Mouse (Mus musculus): ENCODE data around the gene Ing4. TPM values are rescaled to one million over a fixed set of nuclear protein-coding genes. Genes with fewer than 3 reads are reported as not detected.

Ing4 gene
- 128 and 134 TPM in 2 replicates for polyA plus RNA-seq (2014; fragmentation: Nextera tagmentation; extraction: Ambion mirVana)

DNA sequence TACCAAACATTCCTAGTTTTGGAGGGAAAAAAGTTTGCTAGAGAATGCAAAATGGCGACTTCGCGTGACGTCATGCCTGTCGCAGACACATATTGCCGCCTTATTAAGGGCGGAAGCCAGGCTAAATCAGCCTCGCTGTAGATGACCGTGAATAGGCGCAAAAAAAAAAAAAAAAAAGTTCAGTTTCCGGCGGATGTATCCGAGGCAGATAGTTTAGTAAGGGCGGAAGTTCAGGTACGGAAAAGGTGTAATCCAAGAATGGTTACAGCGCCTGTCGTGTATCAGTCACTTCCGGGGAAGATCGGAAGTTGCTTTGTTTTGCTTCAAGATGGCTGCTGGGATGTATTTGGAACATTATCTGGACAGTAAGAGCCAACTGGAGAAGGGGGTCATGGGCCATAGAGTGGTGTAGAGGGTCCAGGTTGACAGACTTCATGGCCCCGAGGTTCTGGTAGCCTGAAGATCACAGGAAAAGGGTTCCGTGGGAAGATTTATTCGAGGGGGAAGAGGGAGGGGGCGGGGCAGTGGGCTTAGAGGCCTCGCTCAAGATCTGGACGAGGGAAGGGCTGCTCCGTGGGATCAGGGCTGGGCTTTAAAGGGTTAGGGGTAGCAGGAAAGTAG lies at the start of gene Ing4:
TSS of gene Ing4 (plus strand) at position 228 of the 621 bp plus-strand sequence.
- Histone ChIP-seq H3K27me3 (ENCODE audit: control insufficient read depth, insufficient read depth, low read length) (no peaks in the 10 kb centered on the region), H3K9ac (ENCODE audit: low read length) (peak within 1 kb of the TSS; percentile 74), H3K4me2 (ENCODE audit: low read depth, severe bottlenecking) (peak within 1 kb of the TSS; percentile 83), H3K4me3 (ENCODE audit: low read depth, low read length) (peak within 1 kb of the TSS; percentile 61), H3K36me3 (ENCODE audit: control insufficient read depth, insufficient read depth, low read length) (peaks cover 10% of the 10 kb centered on the region), H3K4me1 (ENCODE audit: control insufficient read depth, insufficient read depth, low read length) (no peaks in the 10 kb centered on the region), H3K27ac (replicated peaks; ENCODE audit: low read depth, low read length) (peak within 1 kb of the TSS; percentile 65), H3K9me3 (ENCODE audit: control insufficient read depth, low read length) (no peaks in the 10 kb centered on the region)
- ATAC-seq (ENCODE audit: insufficient number of reproducible peaks, low FRiP score, low TSS enrichment, low read depth) (peak; percentile 95), DNase-seq (ENCODE audit: low spot score) (peak; percentile 92)
- under 1% methylated on average over 26 of the region's 26 CpGs for WGBS

DNA sequence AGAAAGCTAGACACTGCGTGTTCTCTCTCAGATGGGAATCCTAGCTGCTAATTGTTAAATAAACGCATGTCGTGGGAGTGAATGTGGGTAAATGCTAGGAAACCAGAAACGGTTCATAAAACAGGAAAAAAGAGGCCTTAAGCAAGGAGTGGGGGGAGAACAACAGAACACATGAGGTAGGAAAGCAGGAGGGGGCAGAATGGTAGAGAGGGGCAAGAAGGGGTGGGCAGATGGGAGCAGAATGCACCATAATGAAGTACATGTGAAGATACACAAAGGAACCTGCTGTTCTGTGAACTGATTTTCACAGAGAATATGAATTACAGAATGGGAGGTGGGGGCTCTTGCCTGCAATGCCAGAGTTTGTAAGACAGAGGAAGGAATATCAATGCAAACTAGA lies 47.3 kb upstream of the Ing4 start:
- Histone ChIP-seq H3K9me3 (ENCODE audit: control insufficient read depth, low read length) (no peaks in the 10 kb centered on the region), H3K27me3 (ENCODE audit: control insufficient read depth, insufficient read depth, low read length) (peaks cover 36% of the 10 kb centered on the region), H3K9ac (ENCODE audit: low read length) (no peak overlapping the region), H3K4me1 (ENCODE audit: control insufficient read depth, insufficient read depth, low read length) (0 out of 2 replicates have a peak, but pooled peaks cover 1% of the 10 kb centered on the region), H3K27ac (replicated peaks; ENCODE audit: low read depth, low read length) (no peak overlapping the region), H3K4me3 (ENCODE audit: low read depth, low read length) (no peak overlapping the region), H3K4me2 (ENCODE audit: low read depth, severe bottlenecking) (no peak overlapping the region), H3K36me3 (ENCODE audit: control insufficient read depth, insufficient read depth, low read length) (no peaks in the 10 kb centered on the region)
- no peak for DNase-seq (ENCODE audit: low spot score)
- ATAC-seq (ENCODE audit: insufficient number of reproducible peaks, low FRiP score, low TSS enrichment, low read depth): no peak
- WGBS: 86% methylated on average over 4 of the region's 4 CpGs

- H3K36me3 ChIP-seq (ENCODE audit: control insufficient read depth, insufficient read depth, low read length): no peaks in the 10 kb centered on the region
- H3K9ac ChIP-seq (ENCODE audit: low read length): no peak overlapping the region
- H3K4me2 ChIP-seq (ENCODE audit: low read depth, severe bottlenecking): no peak overlapping the region
- no peak for DNase-seq (ENCODE audit: low spot score)
- peaks cover 47% of the 10 kb centered on the region for H3K27me3 ChIP-seq (ENCODE audit: control insufficient read depth, insufficient read depth, low read length)
- H3K4me1 ChIP-seq (ENCODE audit: control insufficient read depth, insufficient read depth, low read length): 0 out of 2 replicates have a peak, but pooled peaks cover 3% of the 10 kb centered on the region
- no peak for ATAC-seq (ENCODE audit: insufficient number of reproducible peaks, low FRiP score, low TSS enrichment, low read depth)
- WGBS: 86% methylated on average over 9 of the region's 9 CpGs
- H3K9me3 ChIP-seq (ENCODE audit: control insufficient read depth, low read length): no peaks in the 10 kb centered on the region
- H3K27ac ChIP-seq (replicated peaks; ENCODE audit: low read depth, low read length): no peak overlapping the region
- no peak overlapping the region for H3K4me3 ChIP-seq (ENCODE audit: low read depth, low read length)
Observed at GRCm38 (mm10) chr6:124993365-124993764, 46.2 kb upstream of the Ing4 start.

DNA sequence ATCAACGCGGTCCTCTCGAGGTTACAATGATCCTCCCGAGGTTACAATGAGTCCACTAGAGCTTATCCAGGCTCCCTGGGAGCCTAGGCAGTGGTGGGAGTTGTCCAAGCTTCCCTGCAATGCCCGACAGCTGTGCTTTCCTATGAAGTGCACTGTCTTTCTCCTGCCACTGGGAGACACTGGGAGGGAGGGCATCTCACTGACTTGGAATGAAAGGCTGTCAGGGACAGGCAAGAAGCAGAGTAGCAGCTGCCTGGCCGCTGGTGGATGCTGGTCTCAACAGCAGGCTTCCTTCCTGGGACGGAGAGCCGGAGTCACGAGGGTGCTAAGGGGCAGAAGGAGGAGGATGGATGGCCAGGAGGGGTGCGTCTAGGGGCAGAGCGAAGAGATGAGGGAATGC lies 45.7 kb upstream of the Ing4 start:
- H3K4me2 ChIP-seq (ENCODE audit: low read depth, severe bottlenecking): no peak overlapping the region
- no peak overlapping the region for H3K9ac ChIP-seq (ENCODE audit: low read length)
- no peaks in the 10 kb centered on the region for H3K36me3 ChIP-seq (ENCODE audit: control insufficient read depth, insufficient read depth, low read length)
- WGBS: 14% methylated on average over 11 of the region's 11 CpGs
- 0 out of 2 replicates have a peak, but pooled peaks cover 3% of the 10 kb centered on the region for H3K4me1 ChIP-seq (ENCODE audit: control insufficient read depth, insufficient read depth, low read length)
- peaks cover 52% of the 10 kb centered on the region for H3K27me3 ChIP-seq (ENCODE audit: control insufficient read depth, insufficient read depth, low read length)
- no peak overlapping the region for H3K4me3 ChIP-seq (ENCODE audit: low read depth, low read length)
- H3K27ac ChIP-seq (replicated peaks; ENCODE audit: low read depth, low read length): no peak overlapping the region
- ATAC-seq (ENCODE audit: insufficient number of reproducible peaks, low FRiP score, low TSS enrichment, low read depth) (no peak), DNase-seq (ENCODE audit: low spot score) (peak; percentile 26)
- H3K9me3 ChIP-seq (ENCODE audit: control insufficient read depth, low read length): no peaks in the 10 kb centered on the region

GRCm38 (mm10) chr6:124995246-124995645 lies 44.3 kb upstream of the Ing4 start:
- DNase-seq (ENCODE audit: low spot score): no peak
- no peaks in the 10 kb centered on the region for H3K9me3 ChIP-seq (ENCODE audit: control insufficient read depth, low read length)

GRCm38 (mm10) chr6:124995831-124996403 lies 43.6 kb upstream of the Ing4 start:
- H3K27me3 ChIP-seq (ENCODE audit: control insufficient read depth, insufficient read depth, low read length): peaks cover 71% of the 10 kb centered on the region
- no peak overlapping the region for H3K27ac ChIP-seq (replicated peaks; ENCODE audit: low read depth, low read length)
- H3K9me3 ChIP-seq (ENCODE audit: control insufficient read depth, low read length): no peaks in the 10 kb centered on the region
- DNase-seq (ENCODE audit: low spot score) (no peak), ATAC-seq (ENCODE audit: insufficient number of reproducible peaks, low FRiP score, low TSS enrichment, low read depth) (no peak)
- 44% methylated on average over 8 of the region's 8 CpGs for WGBS
- no peaks in the 10 kb centered on the region for H3K36me3 ChIP-seq (ENCODE audit: control insufficient read depth, insufficient read depth, low read length)
- 0 out of 2 replicates have a peak, but pooled peaks cover 3% of the 10 kb centered on the region for H3K4me1 ChIP-seq (ENCODE audit: control insufficient read depth, insufficient read depth, low read length)
- no peak overlapping the region for H3K4me3 ChIP-seq (ENCODE audit: low read depth, low read length)
- H3K9ac ChIP-seq (ENCODE audit: low read length): no peak overlapping the region
- peak overlapping the region; percentile 95; the same call in 1 of the 2 replicates for H3K4me2 ChIP-seq (ENCODE audit: low read depth, severe bottlenecking)

More at GRCm38 (mm10) chr6:124995246-124995645, 44.3 kb upstream of the Ing4 start:
- H3K9ac ChIP-seq (ENCODE audit: low read length): no peak overlapping the region
- no peak overlapping the region for H3K27ac ChIP-seq (replicated peaks; ENCODE audit: low read depth, low read length)
- no peak overlapping the region for H3K4me3 ChIP-seq (ENCODE audit: low read depth, low read length)
- 0 out of 2 replicates have a peak, but pooled peaks cover 3% of the 10 kb centered on the region for H3K4me1 ChIP-seq (ENCODE audit: control insufficient read depth, insufficient read depth, low read length)
- no peak for ATAC-seq (ENCODE audit: insufficient number of reproducible peaks, low FRiP score, low TSS enrichment, low read depth)
- H3K27me3 ChIP-seq (ENCODE audit: control insufficient read depth, insufficient read depth, low read length): peaks cover 66% of the 10 kb centered on the region
- 80% methylated on average over 7 of the region's 7 CpGs for WGBS
- no peak overlapping the region for H3K4me2 ChIP-seq (ENCODE audit: low read depth, severe bottlenecking)
- H3K36me3 ChIP-seq (ENCODE audit: control insufficient read depth, insufficient read depth, low read length): no peaks in the 10 kb centered on the region

DNA sequence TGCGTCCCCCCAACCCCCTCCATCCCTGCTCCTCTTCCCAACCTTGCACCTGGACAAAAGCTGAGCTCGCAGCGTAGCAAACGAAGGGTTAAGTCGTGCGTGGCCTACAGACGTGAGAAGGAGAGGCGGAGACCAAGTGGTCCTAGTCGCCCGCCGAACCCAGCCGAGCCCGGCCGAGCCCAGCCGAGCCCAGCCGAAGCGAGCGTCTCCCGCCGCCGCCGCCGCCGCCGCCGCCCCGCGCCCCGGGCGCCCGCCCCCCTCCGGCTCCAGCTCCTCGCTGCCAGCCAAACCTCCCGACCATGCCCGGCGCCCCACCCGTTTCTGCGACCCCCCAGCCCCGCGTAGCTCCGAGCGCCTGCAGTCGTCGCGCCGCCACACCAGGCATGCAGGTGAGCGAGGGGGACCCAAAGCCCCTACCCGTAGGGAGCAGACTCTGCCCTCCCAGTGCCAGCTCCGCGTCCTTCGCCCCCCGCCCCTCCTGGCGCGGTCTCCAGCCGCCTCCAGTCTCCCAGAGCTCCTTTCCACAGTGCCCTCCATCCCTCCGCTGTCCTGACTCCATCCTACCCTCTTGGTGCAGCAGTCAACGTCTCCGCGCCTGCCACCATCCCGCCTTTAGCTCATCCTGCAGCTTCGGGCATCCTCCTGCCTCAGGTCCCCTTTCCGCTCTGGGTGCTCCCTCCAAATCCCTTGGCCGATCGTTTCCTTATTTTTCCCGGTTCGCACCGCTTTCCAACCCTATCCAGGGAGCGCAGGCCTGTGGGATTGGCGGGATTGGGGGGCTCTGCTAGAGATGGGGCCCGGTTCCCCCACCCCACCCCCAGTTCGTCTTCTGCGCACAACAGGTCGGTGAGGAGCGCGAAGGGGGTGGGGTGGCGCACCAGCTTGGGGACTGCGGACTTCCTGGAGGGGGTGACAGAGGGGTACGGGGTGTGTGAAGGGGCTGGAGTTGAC lies 42.7 kb upstream of the Ing4 start, which contains the start of gene Pianp:
TSS of gene Pianp (plus strand) at position 144 of the 951 bp plus-strand sequence.
- no peak within 1 kb of the TSS for H3K27ac ChIP-seq (replicated peaks; ENCODE audit: low read depth, low read length)
- ATAC-seq (ENCODE audit: insufficient number of reproducible peaks, low FRiP score, low TSS enrichment, low read depth): peak; percentile 45
- under 1% methylated on average over 43 of the region's 78 CpGs for WGBS

DNA sequence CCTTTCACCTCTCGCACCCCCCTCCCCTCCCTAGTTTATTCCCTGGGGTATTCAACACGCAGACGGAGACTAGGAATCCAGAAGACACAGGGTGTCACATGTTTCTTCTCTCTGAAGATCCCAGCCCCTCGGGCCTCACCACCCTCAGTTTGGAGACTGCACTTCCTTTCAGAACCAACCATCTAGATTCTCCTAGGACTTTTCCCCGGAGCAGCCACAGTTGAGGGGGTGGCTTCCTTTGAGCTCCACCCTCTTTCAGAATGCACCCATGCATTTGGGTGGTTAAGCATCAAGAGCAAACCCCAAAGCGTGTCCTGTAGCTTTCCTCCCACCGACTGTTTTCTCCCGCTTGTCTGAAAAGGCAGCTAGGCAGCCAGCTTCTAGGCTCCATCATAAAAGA lies 41.5 kb upstream of the Ing4 start:
- no peak overlapping the region for H3K4me3 ChIP-seq (ENCODE audit: low read depth, low read length)
- H3K27ac ChIP-seq (replicated peaks; ENCODE audit: low read depth, low read length): no peak overlapping the region
- H3K27me3 ChIP-seq (ENCODE audit: control insufficient read depth, insufficient read depth, low read length): peaks cover 74% of the 10 kb centered on the region
- H3K36me3 ChIP-seq (ENCODE audit: control insufficient read depth, insufficient read depth, low read length): no peaks in the 10 kb centered on the region
- no peak overlapping the region for H3K9ac ChIP-seq (ENCODE audit: low read length)
- no peak for DNase-seq (ENCODE audit: low spot score)
- 6% methylated on average over 8 of the region's 8 CpGs for WGBS
- H3K9me3 ChIP-seq (ENCODE audit: control insufficient read depth, low read length): no peaks in the 10 kb centered on the region
- H3K4me2 ChIP-seq (ENCODE audit: low read depth, severe bottlenecking): no peak overlapping the region
- ATAC-seq (ENCODE audit: insufficient number of reproducible peaks, low FRiP score, low TSS enrichment, low read depth): no peak
- 0 out of 2 replicates have a peak, but pooled peaks cover 3% of the 10 kb centered on the region for H3K4me1 ChIP-seq (ENCODE audit: control insufficient read depth, insufficient read depth, low read length)

More for the DNA sequence above, 42.7 kb upstream of the Ing4 start, which contains the start of gene Pianp:
- Histone ChIP-seq H3K9ac (ENCODE audit: low read length) (peak within 1 kb of the TSS; percentile 58), H3K36me3 (ENCODE audit: control insufficient read depth, insufficient read depth, low read length) (no peaks in the 10 kb centered on the region), H3K9me3 (ENCODE audit: control insufficient read depth, low read length) (no peaks in the 10 kb centered on the region), H3K27me3 (ENCODE audit: control insufficient read depth, insufficient read depth, low read length) (peaks cover 73% of the 10 kb centered on the region), H3K4me2 (ENCODE audit: low read depth, severe bottlenecking) (peak within 1 kb of the TSS; percentile 95), H3K4me3 (ENCODE audit: low read depth, low read length) (peak within 1 kb of the TSS; percentile 47), H3K4me1 (ENCODE audit: control insufficient read depth, insufficient read depth, low read length) (0 out of 2 replicates have a peak, but pooled peaks cover 3% of the 10 kb centered on the region)
- DNase-seq (ENCODE audit: low spot score): peak; percentile 86
